Mouse (Mus musculus): Measurements from ENCODE around the gene Wdr74.

- TF ChIP-seq CTCF (IDR thresholded peaks at IDR 0.05; ENCODE audit: borderline replicate concordance, extremely low read depth, insufficient read depth, insufficient read length) (no peak), POLR2A (IDR thresholded peaks at IDR 0.05; ENCODE audit: borderline replicate concordance, extremely low read depth, insufficient read depth, insufficient read length, poor library complexity, severe bottlenecking) (peak; percentile 75)
Measured at GRCm38 (mm10) chr19:8756635-8757387, 21.2 kb downstream of the Wdr74 start, which contains the start of gene Nxf1.
